Mouse (Mus musculus): ENCODE data around the gene Paqr7.
A peak's percentile ranks its signal among the peaks of the same experiment; 100 is the strongest.
"Not testable (repeated sequence)": the region's sequence is repeated elsewhere in the genome, so short reads cannot be mapped to it uniquely, and the experiment has no call there.

The Paqr7 gene

GRCm38 (mm10) chr4:134498983-134499382, 2.5 kb downstream of the Paqr7 start:
- not testable (repeated sequence) for DNase-seq (ENCODE audit: low read depth, low spot score)

GRCm38 (mm10) chr4:134501095-134501494, 4.6 kb downstream of the Paqr7 start:
- no peak for DNase-seq (ENCODE audit: low read depth, low spot score)

GRCm38 (mm10) chr4:134503686-134504357, 7.3 kb downstream of the Paqr7 start:
- DNase-seq (ENCODE audit: low read depth, low spot score), result no peak

- DNase-seq (ENCODE audit: low read depth, low spot score), result no peak
These were observed 8.8 kb downstream of the Paqr7 start for GRCm38 (mm10) chr4:134505303-134505789.

- no peak for DNase-seq (ENCODE audit: low read depth, low spot score)
These were observed 9.6 kb downstream of the Paqr7 start for GRCm38 (mm10) chr4:134505966-134506594.

GRCm38 (mm10) chr4:134506713-134507112, 10.2 kb downstream of the Paqr7 start:
- no peak for DNase-seq (ENCODE audit: low read depth, low spot score)

GRCm38 (mm10) chr4:134510396-134510795, 13.9 kb downstream of the Paqr7 start:
- no peak for DNase-seq (ENCODE audit: low read depth, low spot score)

- peak; percentile 89 for DNase-seq (ENCODE audit: low read depth, low spot score)
These were observed 14.4 kb downstream of the Paqr7 start, which contains the start of gene Aunip for GRCm38 (mm10) chr4:134510845-134511411. Gene Aunip, plus strand, starts transcription at chr4:134510999.

GRCm38 (mm10) chr4:134511730-134512129, 15.2 kb downstream of the Paqr7 start:
- no peak for DNase-seq (ENCODE audit: low read depth, low spot score)

- DNase-seq (ENCODE audit: low read depth, low spot score), result peak; percentile 59
These were observed 16.3 kb downstream of the Paqr7 start for GRCm38 (mm10) chr4:134512798-134513197.

GRCm38 (mm10) chr4:134514309-134514930, 17.9 kb downstream of the Paqr7 start:
- DNase-seq (ENCODE audit: low read depth, low spot score), result no peak

GRCm38 (mm10) chr4:134515614-134516013, 19.1 kb downstream of the Paqr7 start:
- DNase-seq (ENCODE audit: low read depth, low spot score), result no peak

GRCm38 (mm10) chr4:134516981-134517380, 20.5 kb downstream of the Paqr7 start:
- no peak for DNase-seq (ENCODE audit: low read depth, low spot score)

- no peak for DNase-seq (ENCODE audit: low read depth, low spot score)
These were observed 21.2 kb downstream of the Paqr7 start for GRCm38 (mm10) chr4:134517719-134518118.

GRCm38 (mm10) chr4:134518541-134518940, 22.0 kb downstream of the Paqr7 start:
- no peak for DNase-seq (ENCODE audit: low read depth, low spot score)

GRCm38 (mm10) chr4:134519281-134519680, 22.8 kb downstream of the Paqr7 start:
- no peak for DNase-seq (ENCODE audit: low read depth, low spot score)

GRCm38 (mm10) chr4:134523447-134523846, 26.9 kb downstream of the Paqr7 start:
- DNase-seq (ENCODE audit: low read depth, low spot score), result no peak

- no peak for DNase-seq (ENCODE audit: low read depth, low spot score)
These were observed 29.3 kb downstream of the Paqr7 start for GRCm38 (mm10) chr4:134525806-134526205.

- DNase-seq (ENCODE audit: low read depth, low spot score), result no peak
These were observed 29.7 kb downstream of the Paqr7 start for GRCm38 (mm10) chr4:134526220-134526619.

- no peak for DNase-seq (ENCODE audit: low read depth, low spot score)
These were observed 36.4 kb downstream of the Paqr7 start for GRCm38 (mm10) chr4:134532928-134533327.

- DNase-seq (ENCODE audit: low read depth, low spot score), result no peak
These were observed 36.9 kb downstream of the Paqr7 start for GRCm38 (mm10) chr4:134533421-134533820.

Measured in WW6 (cell line).